8 mouse cellular contexts compared by ENCODE assay signal in the genomic region with DNA sequence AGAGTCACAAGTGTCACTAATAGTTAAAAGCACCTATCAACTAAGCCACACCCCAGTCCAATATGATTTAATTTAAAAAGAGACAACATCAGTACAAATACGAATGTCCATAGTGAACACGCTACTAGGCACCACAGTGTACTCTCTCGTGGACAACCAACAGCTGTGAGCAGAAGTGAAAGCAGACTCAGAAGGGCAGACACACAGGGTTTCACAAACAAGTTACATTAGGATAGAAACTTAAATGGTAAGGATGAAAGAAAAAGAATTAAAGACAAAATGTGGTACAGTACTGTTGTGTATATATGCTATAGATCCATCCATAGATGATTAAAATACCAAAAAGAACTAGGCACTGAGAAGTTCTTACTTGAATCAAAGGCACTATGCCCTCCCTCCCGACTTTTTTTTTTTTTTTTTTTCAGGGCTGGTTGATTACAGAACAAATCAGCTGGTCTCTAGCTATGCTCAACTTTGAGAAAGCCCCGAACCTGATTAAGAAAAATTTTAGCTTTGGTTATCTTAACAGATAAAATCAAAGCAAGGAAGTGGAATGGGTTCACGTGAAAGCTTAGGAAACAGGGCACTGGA. TPM values are rescaled to one million over a fixed set of nuclear protein-coding genes. Genes with fewer than 3 reads are reported as not detected.
DNase-seq lines count a peak whose midpoint lies in the region; ATAC-seq lines count a peak whose summit lies in the region.

No protein-coding gene starts in this region.

- peak; percentile 29 for DNase-seq in CD4-positive, CD25-positive, alpha-beta regulatory T cell, adult 2 months (ENCODE audit: low read depth, low spot score)
- DNase-seq in thymus, postnatal 0 days (ENCODE audit: low spot score) = peak; percentile 4
- no peak for DNase-seq in thymus, postnatal 10 days (ENCODE audit: low spot score in 2 of 2)
- DNase-seq in lung, postnatal 10 days = no peak
- no peak for DNase-seq in adrenal gland, postnatal 25 days
- no peak for DNase-seq in left cerebral cortex, adult 8-10 months (ENCODE audit: low spot score in 2 of 2)

- ATAC-seq in CD4-positive, CD25-positive, alpha-beta regulatory T cell, adult 4 months = no peak
- ATAC-seq in megakaryocyte, adult 5-6 weeks (ENCODE audit: poor library complexity, severe bottlenecking) = peak; percentile 27

RNA-seq across cellular contexts. Expression of gene Fbxo33, which starts 2.8 kb away (rescaled TPM):
- polyA plus RNA-seq in CD4-positive, CD25-positive, alpha-beta regulatory T cell, adult 4 months (2017; shearing (Covaris generic)) = 10 to 100 TPM; 13.9 to 19.5 TPM
- polyA plus RNA-seq in thymus, postnatal 0 days (2015; fragmentation: Nextera tagmentation; extraction: Ambion mirVana) = 15.7 and 16.3 TPM in 2 replicates
- total RNA-seq in megakaryocyte, adult 5-6 weeks (2015) = 39.6 and 54.6 TPM in 2 replicates
- 32.0 and 35.7 TPM in 2 replicates for total RNA-seq in megakaryocyte, adult 5-6 weeks (2017)
- 29.2 and 43.3 TPM in 2 replicates for total RNA-seq in adrenal gland, postnatal 25 days (2021)
- total RNA-seq in left cerebral cortex, adult 8-10 months (2022) = 10 to 100 TPM; 61.8 to 74.9 (median 63.7) TPM

Comparison
In these comparisons a context has a peak if more than half of its experiments do, and no peak if none do; other contexts are left out.
1. DNase-seq: peak in CD4-positive, CD25-positive, alpha-beta regulatory T cell, adult 2 months (single experiment) and thymus, postnatal 0 days (single experiment); none in thymus, postnatal 10 days (0 of 2), lung, postnatal 10 days (single experiment), adrenal gland, postnatal 25 days (single experiment) and left cerebral cortex, adult 8-10 months (0 of 2).